22 mouse cellular contexts compared by ENCODE assay signal in genomic region chr2:146310760-146311159, GRCm38 (mm10).
DNase-seq lines count a peak whose midpoint lies in the region; ATAC-seq and TF ChIP-seq lines count a peak whose summit lies in the region.
"Had no signal": no experiment of that assay in that cellular context is flagged by ENCODE, and none has a peak within 500 bp of the region (broad histone marks: within the 10 kb centered on the region; RNA-seq: fewer than 3 reads in every experiment).

No protein-coding gene starts in this region.

- TF ChIP-seq CTCF in forebrain, postnatal 0 days (IDR thresholded peaks at IDR 0.05; ENCODE audit: low read depth), result no peak
- no peak for TF ChIP-seq CTCF in layer of hippocampus, adult 2 months (conservative IDR thresholded peaks at IDR 0.05)
- TF ChIP-seq CTCF in MEL (IDR thresholded peaks at IDR 0.05 in 2 of 3, conservative IDR thresholded peaks at IDR 0.05 in 1 of 3; ENCODE audit: control insufficient read depth in 1 of 3, insufficient read depth in 1 of 3, low read depth in 2 of 3, low read length in 3 of 3, poor library complexity in 1 of 3, severe bottlenecking in 1 of 3), result no peak

- no peak for TF ChIP-seq POLR2A in MEL (IDR thresholded peaks at IDR 0.05; ENCODE audit: control insufficient read depth in 1 of 2, insufficient read depth in 1 of 2, low read depth in 1 of 2, low read length in 2 of 2, poor library complexity in 1 of 2)

- H3K79me2 ChIP-seq in MEL (ENCODE audit: control insufficient read depth, insufficient read depth, low read length, poor library complexity), result no peaks in the 10 kb centered on the region

- 90% methylated on average over 3 of the region's 3 CpGs for WGBS in forebrain, embryonic 13.5 days
- WGBS in forebrain, postnatal 0 days, result 86% methylated on average over 3 of the region's 3 CpGs
- 85% methylated on average over 3 of the region's 3 CpGs for WGBS in forebrain, embryonic 16.5 days
- WGBS in forebrain, embryonic 10.5 days, result 84% methylated on average over 3 of the region's 3 CpGs
- WGBS in intestine, embryonic 16.5 days, result 83% methylated on average over 3 of the region's 3 CpGs

- no peak for TF ChIP-seq EP300 in MEL (IDR thresholded peaks at IDR 0.05; ENCODE audit: low read depth in 1 of 2, low read length in 2 of 2)

- no peaks in the 10 kb centered on the region for H3K9me3 ChIP-seq in forebrain, embryonic 13.5 days (replicated peaks)
- H3K9me3 ChIP-seq in forebrain, postnatal 0 days (ENCODE audit: low read length), result no peaks in the 10 kb centered on the region
- H3K9me3 ChIP-seq in forebrain, embryonic 16.5 days (ENCODE audit: control insufficient read depth, low read length), result no peaks in the 10 kb centered on the region
- no peaks in the 10 kb centered on the region for H3K9me3 ChIP-seq in forebrain, embryonic 10.5 days
- H3K9me3 ChIP-seq in MEL (replicated peaks; ENCODE audit: insufficient read depth, low read length), result no peaks in the 10 kb centered on the region
- H3K9me3 ChIP-seq in intestine, embryonic 16.5 days (ENCODE audit: control insufficient read depth, low read length), result no peaks in the 10 kb centered on the region
- H3K9me3 ChIP-seq: heart, embryonic 10.5 days; heart, embryonic 13.5 days had no signal

- H3K36me3 ChIP-seq in forebrain, embryonic 13.5 days (ENCODE audit: poor library complexity, severe bottlenecking), result peaks cover 4% of the 10 kb centered on the region; the same call in 1 of the 2 replicates
- no peaks in the 10 kb centered on the region for H3K36me3 ChIP-seq in forebrain, postnatal 0 days (ENCODE audit: insufficient read depth)
- no peaks in the 10 kb centered on the region for H3K36me3 ChIP-seq in forebrain, embryonic 16.5 days (ENCODE audit: control insufficient read depth, insufficient read depth)
- peaks cover 5% of the 10 kb centered on the region for H3K36me3 ChIP-seq in forebrain, embryonic 10.5 days (replicated peaks)
- H3K36me3 ChIP-seq in MEL (ENCODE audit: control insufficient read depth in 1 of 2, insufficient read depth in 2 of 2, low read length in 2 of 2), result no peaks in the 10 kb centered on the region; a peak in 1 of 4 replicates
- no peaks in the 10 kb centered on the region for H3K36me3 ChIP-seq in intestine, embryonic 16.5 days (ENCODE audit: control insufficient read depth, insufficient read depth, low read length)
- H3K36me3 ChIP-seq: heart, embryonic 10.5 days had no signal

- no peak for ATAC-seq in forebrain, embryonic 13.5 days
- ATAC-seq in forebrain, postnatal 0 days, result no peak
- ATAC-seq in forebrain, embryonic 16.5 days, result no peak
- ATAC-seq in intestine, embryonic 16.5 days, result no peak
- ATAC-seq: activated CD4-positive, CD25-positive, alpha-beta regulatory T cell, adult 4 months; inflammation-experienced regulatory T-cells, adult 6 months; intestine, postnatal 0 days had no signal

- no peaks in the 10 kb centered on the region for H3K27me3 ChIP-seq in forebrain, embryonic 13.5 days
- H3K27me3 ChIP-seq in forebrain, postnatal 0 days (ENCODE audit: insufficient read depth, low read length), result no peaks in the 10 kb centered on the region
- H3K27me3 ChIP-seq in forebrain, embryonic 16.5 days (replicated peaks; ENCODE audit: control insufficient read depth, insufficient read depth, low read length), result no peaks in the 10 kb centered on the region
- H3K27me3 ChIP-seq in forebrain, embryonic 10.5 days (ENCODE audit: poor library complexity, severe bottlenecking), result no peaks in the 10 kb centered on the region
- no peaks in the 10 kb centered on the region for H3K27me3 ChIP-seq in MEL (ENCODE audit: control insufficient read depth in 1 of 2, insufficient read depth in 2 of 2, low read length in 2 of 2)
- no peaks in the 10 kb centered on the region for H3K27me3 ChIP-seq in intestine, embryonic 16.5 days (replicated peaks; ENCODE audit: control insufficient read depth, insufficient read depth, low read length)
- H3K27me3 ChIP-seq: heart, embryonic 13.5 days had no signal

- H3K4me3 ChIP-seq in forebrain, embryonic 13.5 days, result no peak overlapping the region
- no peak overlapping the region for H3K4me3 ChIP-seq in forebrain, postnatal 0 days (ENCODE audit: low read depth, low read length)
- no peak overlapping the region for H3K4me3 ChIP-seq in forebrain, embryonic 16.5 days (replicated peaks; ENCODE audit: low read length)
- H3K4me3 ChIP-seq in forebrain, embryonic 10.5 days, result no peak overlapping the region
- no peak overlapping the region for H3K4me3 ChIP-seq in layer of hippocampus, adult 2 months
- no peak overlapping the region for H3K4me3 ChIP-seq in MEL (ENCODE audit: control insufficient read depth in 1 of 2, insufficient read depth in 1 of 2, low read depth in 2 of 2, low read length in 2 of 2)
- no peak overlapping the region for H3K4me3 ChIP-seq in intestine, embryonic 16.5 days (ENCODE audit: low read length)
- H3K4me3 ChIP-seq: heart, adult 2 months; heart, embryonic 10.5 days; heart, embryonic 13.5 days had no signal

- peaks cover 48% of the 10 kb centered on the region for H3K4me1 ChIP-seq in forebrain, embryonic 13.5 days
- H3K4me1 ChIP-seq in forebrain, postnatal 0 days (ENCODE audit: insufficient read depth), result peaks cover 8% of the 10 kb centered on the region; the same call in 1 of the 2 replicates
- H3K4me1 ChIP-seq in forebrain, embryonic 16.5 days (replicated peaks; ENCODE audit: control insufficient read depth, insufficient read depth, low read length), result peaks cover 24% of the 10 kb centered on the region
- H3K4me1 ChIP-seq in forebrain, embryonic 10.5 days, result peaks cover 10% of the 10 kb centered on the region
- H3K4me1 ChIP-seq in MEL (ENCODE audit: control insufficient read depth in 1 of 2, insufficient read depth in 2 of 2, low read length in 2 of 2), result no peaks in the 10 kb centered on the region
- H3K4me1 ChIP-seq in intestine, embryonic 16.5 days (ENCODE audit: control insufficient read depth, insufficient read depth, low read length), result peaks cover 6% of the 10 kb centered on the region; the same call in 1 of the 2 replicates
- H3K4me1 ChIP-seq: heart, embryonic 13.5 days had no signal

- TF ChIP-seq RAD21 in MEL (IDR thresholded peaks at IDR 0.05; ENCODE audit: low read depth, low read length), result no peak

- H3K27ac ChIP-seq in forebrain, embryonic 13.5 days, result peak overlapping the region; percentile 63
- H3K27ac ChIP-seq in forebrain, postnatal 0 days (ENCODE audit: low read depth, low read length), result no peak overlapping the region
- H3K27ac ChIP-seq in forebrain, embryonic 16.5 days (ENCODE audit: low read length), result peak overlapping the region; percentile 71
- no peak overlapping the region for H3K27ac ChIP-seq in forebrain, embryonic 10.5 days
- H3K27ac ChIP-seq in layer of hippocampus, adult 2 months, result peak overlapping the region; percentile 63
- H3K27ac ChIP-seq in MEL (ENCODE audit: control insufficient read depth, low read depth, low read length), result no peak overlapping the region
- H3K27ac ChIP-seq in intestine, embryonic 16.5 days (ENCODE audit: low read length), result no peak overlapping the region
- H3K27ac ChIP-seq: heart, adult 2 months; heart, embryonic 10.5 days; heart, embryonic 13.5 days; hindbrain, embryonic 14.5 days; hindbrain, postnatal 0 days had no signal

- no peak for DNase-seq in forebrain, postnatal 0 days
- no peak for DNase-seq in forebrain, embryonic 10.5 days (ENCODE audit: extremely low spot score, low spot score)
- DNase-seq in layer of hippocampus, adult 2 months (ENCODE audit: low spot score in 2 of 2), result no peak
- DNase-seq in layer of hippocampus, adult 9-11 months, result no peak
- DNase-seq in MEL (ENCODE audit: low read depth, low spot score), result no peak
- DNase-seq: adrenal gland, postnatal 10 days; adrenal gland, postnatal 36 days; gastrocnemius, postnatal 10 days; gastrocnemius, postnatal 36 days; heart, adult 2 months; heart, postnatal 14 days; heart, postnatal 4 days had no signal

- no peak overlapping the region for H3K9ac ChIP-seq in forebrain, embryonic 13.5 days
- H3K9ac ChIP-seq in forebrain, postnatal 0 days, result no peak overlapping the region
- H3K9ac ChIP-seq in forebrain, embryonic 16.5 days (replicated peaks; ENCODE audit: low read depth, low read length), result no peak overlapping the region
- no peak overlapping the region for H3K9ac ChIP-seq in MEL (ENCODE audit: control insufficient read depth, low read depth, low read length, poor library complexity, severe bottlenecking)
- H3K9ac ChIP-seq in intestine, embryonic 16.5 days (ENCODE audit: low read depth, low read length), result no peak overlapping the region
- H3K9ac ChIP-seq: heart, embryonic 13.5 days; hindbrain, embryonic 14.5 days had no signal

- no peak overlapping the region for H3K4me2 ChIP-seq in forebrain, embryonic 13.5 days
- H3K4me2 ChIP-seq in forebrain, postnatal 0 days (ENCODE audit: low read depth), result no peak overlapping the region
- H3K4me2 ChIP-seq in forebrain, embryonic 16.5 days (ENCODE audit: low read length), result no peak overlapping the region
- H3K4me2 ChIP-seq in intestine, embryonic 16.5 days (ENCODE audit: low read depth, low read length), result no peak overlapping the region
- H3K4me2 ChIP-seq: heart, embryonic 13.5 days; hindbrain, embryonic 14.5 days had no signal

TF ChIP-seq in MEL, 35 proteins besides CTCF, POLR2A, EP300 and RAD21:
- TF ChIP-seq CHD2 (IDR thresholded peaks at IDR 0.05; ENCODE audit: low read length) (no peak), SIN3A (IDR thresholded peaks at IDR 0.05; ENCODE audit: low read length) (no peak), POLR2AphosphoS2 (IDR thresholded peaks at IDR 0.05; ENCODE audit: low read length) (no peak), ZKSCAN1 (IDR thresholded peaks at IDR 0.05; ENCODE audit: low read depth, low read length) (0 out of 2 replicates have a peak, but pooled peaks have one; percentile 1), E2F4 (IDR thresholded peaks at IDR 0.05; ENCODE audit: borderline replicate concordance, low read depth, low read length) (no peak)

Comparison
In these comparisons a context has a peak if more than half of its experiments do, and no peak if none do; other contexts are left out.
1. H3K27ac ChIP-seq: peak in forebrain, embryonic 13.5 days (single experiment), forebrain, embryonic 16.5 days (single experiment) and layer of hippocampus, adult 2 months (single experiment); none in forebrain, postnatal 0 days (single experiment), forebrain, embryonic 10.5 days (single experiment), MEL (single experiment) and intestine, embryonic 16.5 days (single experiment).